Mouse (Mus musculus): ENCODE data around the gene Cyp2s1.

- no peak for TF ChIP-seq GATA1 (IDR thresholded peaks at IDR 0.05; ENCODE audit: low read length)
- TF ChIP-seq TAL1 (IDR thresholded peaks at IDR 0.05; ENCODE audit: low read length): no peak
These were observed 34.0 kb downstream of the Cyp2s1 start for GRCm38 (mm10) chr7:25782744-25783143.

Measured in erythroblast, embryonic 14.5 days (primary cell).